Mouse (Mus musculus) large intestine, adult 2 months (tissue): ENCODE results near the gene Tmem72. TPM values are rescaled to one million over a fixed set of nuclear protein-coding genes. Genes with fewer than 3 reads are reported as not detected.

ENCODE experiments used
- DNase-seq: peaks from one replicate; pipeline ENCODE4 v3.0.0-alpha.2; 2012; ENCODE audit warnings: low read depth, low spot score
- WGBS: fragments of 180-500 bp; shearing (Covaris S2); methylation state at CpG from one replicate; pipeline ENCODE4 v1.1.7; 2018; 5-methylcytosine and 5-hydroxymethylcytosine counted together
- polyA plus RNA-seq: library from polyadenylated mRNA; depleted of rRNA; stranded (reverse); fragments of >200 nt; gene quantifications from 2 replicates; pipeline ENCODE4 v1.2.3, GENCODE M21; 2012

Gene Tmem72
- polyA plus RNA-seq, 1 experiment: under 0.01 TPM

DNA sequence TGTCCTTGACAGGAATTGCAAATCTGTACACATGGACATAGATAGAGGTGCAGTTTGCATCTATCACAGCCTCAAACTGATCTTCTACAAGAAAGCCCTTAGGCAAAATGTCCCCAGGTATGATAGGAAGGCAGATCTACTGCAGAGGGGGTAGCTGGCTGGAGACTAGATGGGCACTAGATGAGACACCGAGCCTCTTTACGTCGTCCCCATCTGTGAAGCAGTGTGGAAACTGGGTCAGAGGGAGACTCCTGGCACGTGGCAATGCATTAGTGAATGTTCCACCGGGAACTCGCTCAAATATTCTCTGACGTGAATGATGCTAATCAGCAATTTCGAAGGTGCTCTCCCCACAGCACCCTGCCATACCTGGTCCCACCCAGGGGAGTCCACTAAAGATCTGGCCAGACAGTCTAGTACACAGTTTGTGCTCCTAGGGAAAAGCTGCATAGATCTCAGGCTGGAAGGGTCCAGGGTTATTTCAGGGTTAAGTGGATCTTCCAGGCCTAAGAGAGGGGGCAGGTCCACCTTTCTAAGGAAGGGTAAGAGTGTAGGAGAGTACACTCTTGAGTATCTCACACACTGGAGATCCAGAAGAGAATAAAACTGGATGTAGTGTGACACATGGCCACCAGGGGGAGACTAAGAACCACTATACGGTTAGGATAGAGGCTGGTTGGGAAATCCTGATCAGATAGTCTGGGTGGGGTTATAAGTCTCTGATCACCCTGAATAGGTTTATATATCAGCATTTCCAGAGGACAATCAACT, 62.8 kb downstream of the Tmem72 start:
- 59% methylated on average over 9 of the region's 9 CpGs for WGBS

DNA sequence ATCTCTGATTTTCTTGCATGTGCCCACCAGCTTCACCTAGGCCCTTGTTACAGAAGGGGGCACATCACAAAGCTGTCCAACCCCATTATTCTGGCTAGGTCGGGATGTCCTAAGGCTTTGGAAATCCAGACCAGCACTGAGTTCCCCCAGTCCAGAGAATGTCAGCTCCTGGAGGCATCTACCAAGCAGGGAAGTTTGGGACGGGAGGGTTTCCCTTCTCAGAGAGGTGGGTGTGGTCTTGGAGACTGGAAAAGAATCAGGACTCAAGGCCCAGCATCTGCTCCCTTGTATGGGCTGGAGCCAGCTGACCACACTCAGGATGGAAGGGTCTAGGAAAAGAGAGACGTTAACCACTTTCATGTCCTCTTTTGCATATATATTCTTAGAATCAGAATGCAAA, 63.5 kb downstream of the Tmem72 start:
- DNase-seq: no peak
- WGBS: 78% methylated on average over 3 of the region's 3 CpGs

More for the DNA sequence above, 62.8 kb downstream of the Tmem72 start:
- no peak for DNase-seq

DNA sequence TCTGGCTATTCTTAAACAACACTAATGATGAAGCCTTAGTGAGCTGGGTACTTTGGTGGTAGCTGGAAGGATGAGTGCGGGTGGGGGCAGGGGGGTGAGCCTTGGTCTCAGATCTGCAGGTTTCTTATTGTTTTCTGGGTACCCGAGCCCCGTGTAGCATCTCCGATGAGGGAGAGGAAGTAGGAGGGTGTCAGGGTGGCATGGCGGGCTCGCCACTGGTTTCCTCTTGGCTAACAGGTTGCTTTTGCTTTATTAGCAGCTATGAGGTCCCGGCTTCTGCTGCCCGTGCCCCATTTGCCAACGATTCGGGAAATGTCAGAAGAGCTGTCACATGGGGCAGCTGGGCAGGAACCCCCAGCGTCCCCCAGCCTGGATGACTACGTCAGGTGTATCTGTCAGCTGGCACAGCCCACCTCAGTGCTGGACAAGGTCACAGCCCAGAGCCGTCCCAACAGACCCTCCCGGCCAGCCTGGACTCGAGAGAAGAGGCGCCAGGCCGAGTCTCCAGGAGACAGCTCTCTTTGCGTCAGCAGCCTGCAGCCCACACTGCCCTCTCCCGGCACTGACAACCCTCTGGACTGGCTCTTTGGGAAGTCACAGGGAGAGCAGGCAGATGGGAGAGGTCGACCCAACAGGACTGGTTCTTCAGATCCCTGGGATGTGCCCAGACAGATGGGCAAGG, 65.1 kb downstream of the Tmem72 start:
- no peak for DNase-seq
- WGBS: 78% methylated on average over 20 of the region's 20 CpGs

DNA sequence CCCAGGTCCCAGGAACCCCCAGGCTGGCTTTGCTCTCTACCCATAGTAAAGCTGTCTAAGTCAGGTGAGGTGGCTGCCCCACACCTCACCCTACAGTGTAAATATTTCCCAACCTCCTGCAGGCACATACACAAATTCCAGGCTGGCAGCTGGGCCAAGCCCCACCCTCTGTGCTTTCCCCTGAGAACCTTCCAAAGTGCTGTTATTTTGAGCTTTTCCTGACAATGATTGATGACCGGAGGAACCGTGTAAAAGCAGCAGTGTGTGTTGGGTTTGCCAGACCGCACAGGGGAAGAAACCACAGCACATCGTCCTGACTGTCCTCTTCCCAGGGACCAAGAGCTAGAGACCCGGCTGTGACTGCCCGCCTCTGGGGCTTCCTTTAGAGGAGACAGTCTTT, 66.3 kb downstream of the Tmem72 start, which contains the start of gene Depp1:
Gene Depp1, plus strand, starts transcription at position 204 of the 400 bp plus-strand sequence.
- WGBS: 5% methylated on average over 6 of the region's 6 CpGs
- DNase-seq: peak; percentile 57

DNA sequence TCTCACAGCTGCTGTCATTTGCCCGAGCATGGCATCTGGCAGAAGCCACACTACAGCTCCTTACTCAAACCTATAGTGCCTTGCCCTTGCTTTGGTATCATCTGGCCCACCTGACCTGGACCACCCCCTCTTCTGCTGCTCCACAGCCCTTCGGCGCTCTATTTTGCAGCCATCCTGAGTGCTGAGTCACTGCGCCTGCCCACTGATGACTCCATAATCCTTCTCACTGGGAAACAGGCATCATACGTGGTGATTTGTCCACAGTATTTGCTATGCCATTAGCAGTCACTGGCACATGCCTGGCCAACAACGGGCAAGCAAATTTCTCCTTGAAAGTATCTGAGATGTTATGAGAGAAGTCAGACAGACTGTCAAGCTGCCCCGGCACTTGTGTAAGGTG, 66.9 kb downstream of the Tmem72 start:
- no peak for DNase-seq
- WGBS: 63% methylated on average over 7 of the region's 7 CpGs

DNA sequence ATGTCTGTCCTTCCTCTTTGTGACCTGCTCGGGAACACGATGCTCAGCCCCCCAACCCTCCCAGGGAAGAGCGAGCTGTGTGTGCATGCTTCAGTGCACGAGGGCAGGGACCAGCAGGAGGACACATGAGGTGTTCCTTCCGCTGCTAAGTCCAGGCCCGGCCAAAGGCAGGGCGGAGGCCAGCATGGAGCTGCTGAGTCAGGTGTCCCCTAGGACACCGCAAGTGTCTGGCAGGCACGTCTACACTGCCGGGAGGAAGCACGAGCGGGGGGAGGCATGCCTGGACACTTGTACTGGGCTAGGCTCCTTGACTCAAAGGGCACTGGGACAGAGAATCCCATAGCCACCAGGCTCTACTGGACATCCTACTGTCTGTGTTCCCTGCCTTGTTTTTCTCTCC, 69.0 kb downstream of the Tmem72 start:
- no peak for DNase-seq
- WGBS: 81% methylated on average over 12 of the region's 12 CpGs

DNA sequence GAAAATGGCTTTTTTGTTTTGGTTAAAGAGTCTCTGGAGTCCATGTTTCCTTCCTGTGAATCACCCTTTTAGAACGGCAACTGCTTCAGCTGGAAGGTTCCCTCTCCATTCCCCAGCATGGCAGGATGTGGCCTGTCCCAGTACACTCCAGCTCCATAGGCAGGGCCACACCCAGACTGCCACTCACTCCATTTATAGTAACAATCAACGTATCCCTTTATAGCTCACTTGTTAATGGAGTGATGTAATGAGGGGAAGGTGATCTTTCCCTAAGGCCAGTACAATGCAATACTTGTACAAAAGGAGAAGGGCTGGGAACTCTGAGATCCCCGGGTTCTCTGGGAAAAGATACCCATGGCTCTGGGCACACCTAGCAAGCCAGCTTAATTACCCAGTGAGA, 72.4 kb downstream of the Tmem72 start:
- WGBS: 20% methylated on average over 3 of the region's 3 CpGs
- no peak for DNase-seq

DNA sequence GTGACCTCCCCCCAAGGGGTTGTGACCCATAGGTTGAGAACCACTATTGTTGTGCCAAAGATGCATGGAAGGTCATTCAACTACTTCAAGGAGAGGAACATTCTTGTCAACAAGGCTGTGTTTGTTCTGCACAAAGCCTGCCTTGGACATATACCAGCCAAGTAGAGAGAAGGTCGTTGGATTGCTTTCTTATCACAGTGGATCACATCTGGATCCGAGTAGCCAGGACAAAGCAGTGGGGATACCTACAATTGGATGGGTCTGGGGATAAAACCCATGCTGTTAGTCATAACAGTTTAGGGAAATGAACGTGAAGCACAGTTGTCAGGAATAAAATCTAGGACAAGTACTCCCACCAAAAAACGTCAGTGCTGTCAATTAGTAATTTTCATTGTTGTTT, 72.8 kb downstream of the Tmem72 start:
- 46% methylated on average over 4 of the region's 4 CpGs for whole genome bisulfite sequencing
- no peak for DNase-seq

DNA sequence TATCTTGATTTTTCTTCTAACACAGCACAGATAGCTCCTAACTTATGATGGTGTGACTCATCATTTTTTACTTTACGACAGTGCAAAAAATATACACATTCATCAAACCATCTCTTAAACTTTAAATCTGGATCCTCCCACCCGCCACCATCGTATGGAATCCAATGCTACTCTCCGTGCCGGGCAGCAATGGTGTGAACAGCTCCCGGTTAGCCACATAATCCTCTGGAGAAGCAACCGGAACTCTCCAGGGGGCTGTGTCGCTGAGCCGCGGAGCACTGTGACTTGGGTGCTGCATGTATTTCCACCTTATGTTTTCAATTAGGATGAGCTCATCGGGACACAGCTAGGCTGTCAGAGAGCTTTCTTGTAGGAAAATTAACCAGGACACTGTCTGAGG, 73.8 kb downstream of the Tmem72 start:
- DNase-seq: no peak
- WGBS: 82% methylated on average over 11 of the region's 11 CpGs

DNA sequence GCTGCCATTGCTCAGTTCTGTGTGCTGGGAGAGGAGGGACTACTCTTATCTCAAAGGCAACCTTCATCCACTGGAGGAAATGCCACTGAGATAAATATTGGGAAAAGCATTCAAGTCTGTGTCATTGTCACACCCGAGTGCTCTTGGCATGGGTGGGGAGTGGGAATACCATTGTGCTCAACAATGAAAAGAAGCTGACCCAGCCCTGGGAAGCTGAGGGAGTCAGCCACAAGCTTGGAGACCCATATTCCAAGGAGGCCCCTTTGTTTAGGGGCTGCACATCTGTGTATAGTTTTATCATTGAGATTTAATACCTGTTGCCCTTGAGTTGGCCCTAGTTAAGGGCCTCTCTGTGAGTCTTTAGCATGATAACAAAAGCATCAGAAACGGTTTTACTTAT, 77.0 kb downstream of the Tmem72 start:
- no peak for DNase-seq
- 55% methylated on average over 2 of the region's 2 CpGs for WGBS

DNA sequence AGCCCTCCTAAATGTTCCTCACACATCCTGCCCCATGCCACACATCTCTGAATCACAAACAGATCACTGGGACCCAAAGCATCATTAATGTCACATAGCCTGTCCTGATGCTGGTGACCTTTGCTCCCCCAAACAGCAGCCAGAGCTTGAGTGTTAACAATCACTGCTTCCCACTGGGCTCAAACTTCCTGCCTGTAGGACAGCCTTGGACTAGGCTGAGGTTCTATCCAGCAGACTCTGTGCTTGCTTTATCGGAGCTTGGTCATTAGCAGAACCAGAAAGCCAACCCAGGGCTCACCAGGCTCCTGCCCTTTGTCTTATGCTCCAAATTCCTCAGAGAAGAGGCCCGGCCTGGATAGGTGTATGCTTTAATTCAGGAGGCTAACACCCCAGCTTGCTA, 77.8 kb downstream of the Tmem72 start:
- DNase-seq: no peak
- WGBS: 86% methylated on average over 2 of the region's 2 CpGs

DNA sequence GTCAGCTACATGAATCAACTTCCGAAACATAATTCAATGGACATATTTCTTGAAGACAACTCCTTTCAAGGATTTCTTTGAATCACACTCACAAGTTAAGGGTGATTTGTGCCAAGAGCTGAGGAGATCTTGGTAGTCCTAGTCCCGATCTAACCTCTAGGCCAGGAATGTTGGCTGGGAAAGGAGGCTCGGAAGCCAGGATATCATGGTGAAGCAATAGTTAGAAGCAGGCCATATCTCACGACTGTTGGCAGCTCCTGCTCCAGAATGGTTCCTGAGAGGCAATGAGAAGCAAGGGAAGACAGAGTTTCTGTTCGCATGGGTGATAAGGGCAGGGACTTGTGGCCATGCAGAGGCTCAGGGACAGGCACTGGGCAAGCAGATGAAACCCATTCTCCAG, 79.2 kb downstream of the Tmem72 start:
- 83% methylated on average over 5 of the region's 5 CpGs for WGBS
- DNase-seq: no peak

DNA sequence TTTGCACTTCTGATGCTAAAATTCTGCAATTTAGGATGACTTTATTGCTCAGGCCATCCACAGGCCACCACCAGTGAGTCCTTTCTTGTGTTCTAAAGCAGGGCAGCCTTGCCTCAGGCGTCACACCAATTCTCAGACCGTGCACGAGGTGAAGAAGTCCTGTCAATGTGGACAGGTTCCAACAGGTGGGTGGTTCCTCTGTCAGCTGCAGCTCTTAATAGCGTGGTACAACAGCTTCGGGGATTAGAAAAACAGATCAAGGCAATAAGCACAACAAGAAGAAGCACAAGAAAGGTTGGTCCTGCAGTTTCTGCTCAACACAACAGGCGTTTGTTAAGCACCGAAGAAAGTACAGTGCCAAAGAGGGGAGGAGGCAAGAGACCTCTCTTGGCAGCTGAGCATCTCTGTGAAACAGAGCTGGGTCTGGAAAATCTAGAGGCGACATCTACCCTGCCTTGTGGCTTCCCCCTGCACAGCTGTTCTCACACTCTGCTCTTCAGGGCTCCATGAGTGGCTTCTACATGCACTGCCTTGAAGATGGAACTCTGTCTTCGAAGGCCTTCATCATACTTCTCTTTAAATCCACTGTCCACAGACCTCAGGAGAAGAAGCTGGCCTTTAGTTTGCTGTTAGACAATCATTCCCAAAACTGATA, 80.0 kb downstream of the Tmem72 start:
- WGBS: 60% methylated on average over 9 of the region's 9 CpGs

DNA sequence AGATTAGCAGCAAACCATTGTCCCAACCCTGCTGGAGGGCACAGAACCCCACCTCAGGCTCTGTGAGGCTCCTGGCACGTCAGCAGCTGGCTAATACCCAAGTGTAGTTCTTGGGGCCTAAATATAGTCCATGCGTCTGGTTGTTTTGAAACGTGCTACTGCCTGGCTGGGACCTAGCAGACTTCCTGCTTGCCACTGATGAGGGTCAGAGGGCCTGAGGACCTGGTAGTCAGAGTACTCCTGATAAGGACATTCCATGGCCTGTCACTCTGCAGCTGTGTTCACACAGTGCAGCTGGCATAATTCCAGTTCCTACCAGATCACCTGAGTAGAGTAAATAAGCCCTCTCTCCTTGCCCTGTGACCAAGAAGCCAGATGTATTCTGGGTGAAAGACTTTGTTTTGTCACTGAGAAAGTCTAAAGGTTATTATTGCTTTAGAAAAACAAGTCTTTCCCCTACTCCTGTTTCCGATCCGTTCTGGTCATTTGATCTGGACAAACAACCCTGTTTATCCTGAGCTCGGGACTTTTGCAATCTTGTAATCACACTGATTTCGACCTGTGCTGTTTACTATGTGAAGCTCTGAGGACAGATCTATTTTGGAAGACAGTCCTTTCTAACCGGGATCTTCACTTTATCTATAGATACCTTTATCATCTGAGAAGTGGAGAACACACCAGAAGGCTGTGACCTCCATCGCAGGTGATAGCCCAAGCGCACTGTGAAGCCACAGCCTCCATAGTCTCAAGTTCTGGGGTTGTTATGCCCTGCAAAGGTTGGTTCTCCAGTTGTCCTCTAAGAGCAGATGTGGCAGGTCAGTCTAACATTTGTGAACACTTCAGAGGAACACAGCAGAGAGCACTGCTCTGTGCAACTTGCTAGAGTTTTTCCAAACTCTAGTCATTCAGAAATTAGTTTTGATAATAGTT, 81.2 kb downstream of the Tmem72 start:
- DNase-seq: peak; percentile 80
- WGBS: 23% methylated on average over 10 of the region's 10 CpGs

More for the DNA sequence above, 80.0 kb downstream of the Tmem72 start:
- DNase-seq: no peak

DNA sequence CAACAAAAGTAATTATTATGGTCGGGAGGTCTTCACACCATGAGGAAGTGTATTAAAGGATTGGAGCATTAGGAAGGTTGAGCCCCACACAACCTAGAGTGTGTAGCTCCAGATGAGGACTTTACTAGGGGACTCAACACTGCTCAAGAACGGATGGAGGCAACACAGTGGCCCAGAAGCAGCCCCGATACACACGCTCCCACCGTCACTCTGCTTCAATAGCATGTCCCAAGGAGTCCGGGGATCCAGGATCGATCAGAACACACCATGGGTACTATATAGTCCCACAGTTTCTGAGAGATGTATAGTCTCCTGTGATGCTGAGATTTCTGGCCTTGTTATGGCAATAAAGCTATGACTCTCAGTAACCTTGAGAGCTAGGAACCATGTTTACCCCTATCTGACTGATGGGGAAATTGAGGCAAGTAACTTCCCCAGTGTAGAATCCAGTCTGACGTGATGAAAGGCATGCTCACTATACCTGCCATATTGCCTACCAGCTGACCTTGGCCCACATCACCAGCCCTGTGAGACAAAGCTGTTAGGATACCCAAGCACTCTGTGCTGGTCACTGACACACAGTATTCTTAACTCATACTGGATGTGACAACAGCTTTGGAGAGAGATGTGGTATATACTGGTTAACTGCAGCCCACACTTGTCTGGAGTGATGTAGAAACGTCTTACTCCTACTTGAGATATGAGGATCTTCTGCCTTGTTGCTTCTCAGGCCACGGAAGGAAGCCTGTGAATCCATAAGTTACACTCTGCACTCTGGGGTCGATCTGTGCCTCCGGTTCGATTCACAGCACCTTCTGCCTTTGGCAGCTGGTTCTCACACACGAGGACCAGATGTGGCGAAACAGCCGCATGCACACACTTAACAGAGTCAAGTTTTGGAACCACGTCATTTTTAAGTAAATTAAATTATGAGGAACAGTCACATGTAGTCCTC, 82.7 kb downstream of the Tmem72 start:
- 92% methylated on average over 17 of the region's 17 CpGs for WGBS
- no peak for DNase-seq

DNA sequence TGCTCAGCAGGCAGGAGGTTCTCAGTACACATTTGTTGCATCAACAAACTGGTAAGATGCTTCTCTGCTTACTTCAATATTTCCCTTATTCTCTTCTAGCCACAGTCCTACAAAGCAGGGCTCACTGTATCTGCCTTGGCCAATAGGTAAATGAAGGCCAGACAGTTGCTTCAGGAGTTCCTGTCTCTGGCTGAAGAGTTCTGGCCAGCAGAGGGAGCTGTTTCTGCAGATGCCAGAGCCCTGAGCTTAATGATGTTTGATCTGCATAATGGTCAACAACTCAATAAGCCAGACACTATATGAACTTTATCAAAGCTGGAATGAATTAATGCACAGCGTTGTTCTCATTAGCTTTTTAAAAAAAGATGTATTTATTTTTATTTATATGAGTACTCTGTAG, 84.6 kb downstream of the Tmem72 start:
- no peak for DNase-seq
- WGBS: 36% methylated on average over 1 of the region's 1 CpGs

DNA sequence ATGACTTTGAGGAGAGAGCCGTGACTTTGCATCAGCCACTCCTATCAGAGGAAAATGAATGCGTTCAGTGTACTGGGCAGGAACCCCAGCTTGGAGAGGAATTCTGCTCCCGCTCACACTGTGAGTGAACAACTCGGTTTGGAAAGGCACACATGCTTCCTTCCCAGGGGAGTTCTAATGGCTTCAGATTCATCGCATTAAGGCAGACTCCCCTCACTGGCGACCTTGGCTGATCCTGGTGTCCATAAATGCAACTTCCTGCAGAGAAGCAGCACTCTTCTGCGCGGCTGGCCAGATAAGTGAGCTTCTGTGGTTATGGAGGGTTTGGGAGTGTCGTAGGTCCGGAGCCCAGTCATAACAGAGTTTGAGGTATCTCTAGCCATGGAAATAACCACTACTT, 86.9 kb downstream of the Tmem72 start:
- WGBS: 87% methylated on average over 10 of the region's 10 CpGs
- DNase-seq: no peak
